Mouse (Mus musculus) urinary bladder, adult 2 months (tissue): ENCODE measurements around the gene Gars. TPM values are rescaled to one million over a fixed set of nuclear protein-coding genes. Genes with fewer than 3 reads are reported as not detected.

ENCODE experiments used
- DNase-seq: peaks from one replicate; pipeline ENCODE4 v3.0.0; 2022; ENCODE audit warnings: low spot score
- polyA plus RNA-seq: library from polyadenylated mRNA; depleted of rRNA; stranded (reverse); fragments of >200 nt; gene quantifications from 2 replicates; pipeline ENCODE4 v1.2.3, GENCODE M21; 2012

Gars gene
- polyA plus RNA-seq, 1 experiment = 57.9 TPM

DNA sequence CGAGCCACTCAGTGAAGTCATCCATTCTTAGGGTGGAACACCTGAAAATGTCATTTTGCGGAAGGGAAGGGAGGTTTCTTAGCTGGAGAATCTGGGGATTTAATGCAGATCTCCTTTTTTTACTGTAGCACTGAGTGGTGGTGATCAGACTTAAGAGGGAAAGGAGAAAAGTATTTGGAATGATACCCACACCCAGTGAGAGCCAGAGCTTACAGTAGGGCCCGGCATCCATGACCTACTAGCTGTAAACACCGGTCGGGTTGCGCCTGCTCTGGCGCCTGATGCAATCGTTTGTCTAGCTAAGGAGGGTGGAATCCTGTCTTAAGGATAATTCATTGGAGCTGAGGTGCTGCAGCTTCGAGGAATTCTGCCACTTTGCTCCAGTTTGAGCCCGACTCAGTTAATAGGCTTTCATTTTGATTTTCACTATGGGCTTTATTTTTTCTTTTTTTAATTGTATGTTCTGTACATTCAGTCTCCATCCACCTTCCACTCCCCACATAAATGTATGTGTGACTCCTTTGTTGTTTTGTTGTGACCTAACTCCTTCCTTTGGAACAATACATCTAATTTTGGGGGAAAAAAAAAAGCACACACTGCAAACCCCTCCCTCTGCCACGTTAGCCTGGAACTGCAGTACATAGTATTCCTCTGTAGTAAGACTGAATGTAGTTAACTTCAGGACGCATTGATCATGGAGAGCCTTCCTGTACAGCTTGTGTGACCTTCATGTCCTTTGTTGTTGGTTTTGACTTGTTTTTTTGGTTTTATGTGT is 1.1 kb downstream of the Gars start:
- no peak for DNase-seq

DNA sequence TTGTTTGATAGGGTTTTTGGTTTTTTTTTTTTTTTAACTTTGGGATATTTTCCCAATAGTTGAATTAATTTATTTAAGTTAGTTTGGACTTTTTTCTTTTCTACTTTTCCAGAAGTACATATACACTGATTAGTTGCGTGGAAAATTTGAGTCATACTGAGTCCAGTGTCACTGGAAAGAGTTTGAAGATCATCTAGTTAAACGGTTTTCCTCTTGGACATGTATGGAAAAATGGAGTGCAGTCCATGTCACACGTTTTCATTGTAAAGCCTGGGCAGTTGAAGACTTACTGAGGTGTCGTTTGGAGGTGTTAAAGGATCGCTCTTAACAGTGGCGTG is 1.6 kb downstream of the Gars start:
- DNase-seq = no peak

DNA sequence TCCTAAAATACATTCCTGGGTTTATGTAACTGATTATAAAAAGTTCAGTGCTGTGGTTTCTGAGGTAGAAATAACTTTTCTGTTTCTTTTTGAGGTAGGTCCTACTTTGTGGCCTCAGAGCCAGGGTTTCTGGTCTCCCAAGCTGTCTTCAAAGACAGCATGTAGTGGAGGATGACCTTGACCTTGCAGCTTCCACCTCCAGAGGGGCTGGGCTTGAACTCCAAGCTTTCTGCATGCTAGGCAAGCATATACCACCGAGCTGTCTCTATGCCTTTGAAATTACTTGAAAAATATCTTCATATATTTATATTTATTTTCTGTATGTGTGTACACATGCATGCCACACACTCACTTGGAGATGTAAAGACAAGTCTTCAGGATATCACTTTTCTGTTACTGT is 2.2 kb downstream of the Gars start:
- DNase-seq = no peak

- no peak for DNase-seq
Observed at GRCm38 (mm10) chr6:55043206-55043605, 5.4 kb downstream of the Gars start.

- no peak for DNase-seq
Observed at GRCm38 (mm10) chr6:55044542-55044941, 6.7 kb downstream of the Gars start.

GRCm38 (mm10) chr6:55045326-55045725 is 7.5 kb downstream of the Gars start:
- DNase-seq = no peak

DNA sequence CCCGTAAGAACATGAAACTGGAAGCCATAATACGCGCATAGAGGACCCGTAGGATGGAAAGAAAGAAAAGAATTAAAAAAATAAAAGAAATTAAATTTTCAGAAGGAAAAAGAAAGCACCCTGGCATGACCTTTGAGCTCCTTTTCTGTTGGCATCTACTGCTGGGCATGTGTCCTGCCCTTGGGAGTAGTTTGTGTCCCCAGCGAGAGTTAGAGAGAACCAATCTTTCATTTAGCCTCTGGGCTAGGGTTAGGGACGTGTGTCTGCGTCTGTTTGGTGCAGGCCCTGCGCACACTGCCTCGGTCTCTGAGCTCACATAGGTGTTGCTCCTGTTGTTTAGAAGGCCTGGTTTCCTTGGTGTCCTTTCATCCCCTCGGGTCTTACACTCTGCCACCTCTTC is 11.4 kb downstream of the Gars start:
- no peak for DNase-seq

DNA sequence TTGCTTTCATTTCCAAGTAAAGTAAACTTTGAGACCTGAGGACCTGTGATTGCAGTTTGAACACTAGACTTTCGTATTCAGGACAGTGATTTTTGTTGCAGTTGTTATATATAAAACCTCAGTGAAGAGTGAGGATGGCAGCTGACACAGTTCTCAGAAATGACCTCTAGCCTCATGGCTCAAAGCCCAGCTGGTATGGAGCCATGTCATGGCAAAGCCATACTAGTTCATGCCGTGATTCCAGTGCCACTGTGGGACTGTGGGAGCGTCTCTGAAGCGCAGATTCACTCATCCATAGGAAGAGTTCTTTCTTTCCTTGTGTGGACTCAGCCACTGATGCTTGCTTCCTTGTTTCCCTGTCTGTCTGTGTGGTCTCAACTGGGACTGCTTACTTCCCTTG is 16.7 kb downstream of the Gars start:
- no peak for DNase-seq

DNA sequence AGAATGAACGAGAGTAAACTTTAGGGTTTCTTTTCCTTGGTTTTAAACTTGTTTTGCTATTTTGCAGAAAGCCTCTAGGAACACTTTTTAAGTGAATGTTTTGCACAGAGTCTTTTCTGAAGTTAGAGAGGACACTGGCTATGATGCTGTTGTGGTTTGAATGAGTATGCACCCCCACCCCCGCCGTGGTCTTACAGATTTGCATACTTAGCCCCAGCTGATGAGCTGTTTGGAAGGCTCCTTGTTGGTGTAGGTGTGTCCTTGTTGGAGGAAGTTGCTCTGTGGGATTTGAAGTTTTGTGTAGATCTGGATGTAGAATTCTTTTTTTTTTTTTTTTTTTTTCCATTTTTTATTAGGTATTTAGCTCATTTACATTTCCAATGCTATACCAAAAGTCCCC is 19.6 kb downstream of the Gars start:
- DNase-seq = no peak

DNA sequence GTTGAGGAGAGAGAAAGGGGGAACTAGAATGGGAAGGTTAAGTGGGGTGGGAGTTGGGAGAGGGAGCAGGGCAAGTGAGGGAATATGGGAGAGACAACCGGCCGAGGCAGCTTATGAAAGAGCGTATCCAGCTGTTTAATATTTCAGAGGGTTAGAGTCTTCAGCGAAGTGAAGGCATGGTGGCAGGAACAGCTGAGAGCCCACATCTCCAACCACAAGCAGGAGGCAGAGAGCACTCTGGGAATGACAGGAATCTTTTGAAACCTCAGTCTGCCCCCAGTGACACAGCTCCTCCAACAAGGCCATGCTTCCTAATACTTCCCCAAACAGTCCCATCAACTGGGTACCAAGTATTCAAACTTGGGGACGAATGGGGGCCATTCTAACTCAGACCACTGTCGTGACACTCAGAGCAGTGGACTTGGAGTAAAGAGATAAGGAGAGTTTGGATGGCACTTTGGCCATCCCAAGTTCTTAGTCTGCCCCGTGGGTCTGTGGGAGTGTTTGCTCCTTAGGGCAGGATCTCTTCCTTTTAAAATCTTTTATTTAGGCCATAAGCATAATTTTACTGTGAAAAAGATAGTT is 22.5 kb downstream of the Gars start:
- DNase-seq = no peak

- no peak for DNase-seq
Observed at GRCm38 (mm10) chr6:55061328-55061727, 23.5 kb downstream of the Gars start.

- DNase-seq = no peak
Observed at GRCm38 (mm10) chr6:55062200-55062599, 24.4 kb downstream of the Gars start.

DNA sequence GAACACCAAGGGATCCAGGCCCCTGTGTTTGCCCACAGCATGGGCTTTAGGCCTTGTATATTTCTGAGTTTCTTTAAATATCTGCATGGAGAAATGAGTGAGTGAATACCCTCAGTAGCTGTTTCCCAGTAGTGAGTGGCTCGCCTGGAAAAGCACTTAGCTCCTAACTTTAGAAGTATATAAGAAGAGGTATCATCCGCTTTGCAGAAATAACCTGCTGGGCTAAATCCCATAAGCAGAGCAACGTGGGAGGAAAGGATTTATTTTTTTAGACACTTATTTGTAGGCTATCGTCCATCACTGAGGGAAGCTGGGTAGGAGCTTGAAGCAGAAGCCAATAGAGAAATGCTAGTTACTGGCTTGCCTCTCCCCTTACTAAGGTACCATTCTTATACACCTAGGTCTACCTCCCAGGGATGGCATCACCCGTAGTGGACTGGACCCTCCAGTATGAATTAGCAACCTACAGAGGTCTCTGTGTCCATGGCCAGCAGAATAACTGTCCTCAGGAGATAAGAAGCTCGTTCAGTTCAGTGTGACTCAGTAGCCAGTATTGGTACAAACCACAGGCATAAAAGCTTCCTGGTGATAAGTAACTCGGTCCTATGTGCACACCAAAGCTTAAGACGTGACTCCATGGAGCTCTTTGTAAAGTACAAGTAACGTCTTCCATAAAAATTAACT is 26.1 kb downstream of the Gars start:
- no peak for DNase-seq

GRCm38 (mm10) chr6:55064477-55064827 is 26.6 kb downstream of the Gars start:
- DNase-seq = no peak

DNA sequence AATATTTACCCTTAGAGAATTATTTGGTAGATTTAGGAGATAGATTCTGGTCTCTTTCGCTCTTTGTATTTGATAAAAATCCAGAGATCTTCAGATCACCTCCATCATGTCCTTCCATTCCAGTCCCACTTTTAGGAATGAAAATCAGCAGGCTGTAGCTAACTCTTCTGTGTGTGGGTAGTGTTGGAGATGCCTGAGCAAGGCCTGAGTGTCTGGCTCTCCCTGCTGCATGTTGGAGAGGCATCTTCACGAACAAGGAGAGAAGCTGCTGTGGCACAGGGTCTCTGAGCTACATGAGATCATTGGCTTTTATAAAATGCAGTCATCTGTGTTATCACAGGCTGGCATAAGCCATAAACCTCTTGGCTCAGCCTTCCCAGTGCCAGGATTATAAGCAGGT is 28.1 kb downstream of the Gars start:
- no peak for DNase-seq

DNA sequence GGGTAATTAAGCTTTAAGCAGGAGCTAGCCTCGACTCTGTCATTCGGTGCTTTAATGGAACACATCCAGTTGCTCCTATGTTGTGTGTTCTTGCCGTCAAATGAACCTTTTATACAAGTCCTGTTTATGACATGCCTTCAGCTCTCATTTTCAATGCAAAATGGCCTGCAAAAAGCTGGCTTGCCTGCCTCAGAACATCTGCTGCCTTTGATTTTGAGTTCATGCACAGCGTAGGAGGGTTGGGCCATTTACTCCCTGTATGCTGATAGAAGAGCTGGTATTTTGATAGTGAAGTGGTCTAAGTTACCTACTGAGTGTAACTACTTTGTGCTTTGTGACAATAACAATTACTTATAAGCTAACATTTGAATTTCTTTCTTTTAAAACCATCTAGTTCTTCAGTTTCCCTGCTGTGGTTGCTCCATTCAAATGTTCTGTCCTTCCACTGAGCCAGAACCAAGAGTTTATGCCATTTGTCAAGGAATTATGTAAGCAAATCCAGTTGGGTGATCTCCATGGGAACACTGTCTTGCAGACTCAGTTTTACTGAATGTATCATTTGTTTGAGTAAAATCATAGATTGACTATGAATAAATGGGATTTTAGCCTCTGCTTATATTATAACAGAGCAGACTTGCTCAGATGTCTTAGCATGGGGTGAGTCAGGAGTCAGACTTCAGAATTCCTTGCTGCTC is 38.9 kb downstream of the Gars start:
- DNase-seq = no peak

- no peak for DNase-seq
Observed at GRCm38 (mm10) chr6:55081379-55081778, 43.6 kb downstream of the Gars start.

GRCm38 (mm10) chr6:55082261-55083051 is 44.6 kb downstream of the Gars start:
- no peak for DNase-seq

DNA sequence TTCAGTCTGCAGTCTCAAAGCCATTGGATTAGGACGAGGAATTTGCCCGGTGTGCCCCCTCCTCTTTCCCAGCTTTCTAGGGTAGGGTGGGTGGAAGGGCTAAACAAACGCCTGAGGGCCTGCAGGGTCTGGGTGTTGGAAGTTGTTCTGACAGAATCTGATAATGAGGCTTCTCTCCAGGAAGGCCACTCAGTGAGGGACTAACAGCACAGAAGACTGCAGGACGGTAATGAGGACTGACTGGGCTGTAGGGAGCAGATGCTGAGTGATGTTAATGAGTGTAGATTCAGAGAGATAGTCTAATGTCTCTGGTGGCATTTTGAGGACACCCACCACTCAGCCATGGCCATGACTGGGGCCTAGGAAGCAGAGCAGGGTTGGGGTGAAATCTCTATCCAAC is 49.5 kb downstream of the Gars start:
- DNase-seq = no peak

- DNase-seq = no peak
Observed at GRCm38 (mm10) chr6:55090639-55091038, 52.8 kb downstream of the Gars start.

DNA sequence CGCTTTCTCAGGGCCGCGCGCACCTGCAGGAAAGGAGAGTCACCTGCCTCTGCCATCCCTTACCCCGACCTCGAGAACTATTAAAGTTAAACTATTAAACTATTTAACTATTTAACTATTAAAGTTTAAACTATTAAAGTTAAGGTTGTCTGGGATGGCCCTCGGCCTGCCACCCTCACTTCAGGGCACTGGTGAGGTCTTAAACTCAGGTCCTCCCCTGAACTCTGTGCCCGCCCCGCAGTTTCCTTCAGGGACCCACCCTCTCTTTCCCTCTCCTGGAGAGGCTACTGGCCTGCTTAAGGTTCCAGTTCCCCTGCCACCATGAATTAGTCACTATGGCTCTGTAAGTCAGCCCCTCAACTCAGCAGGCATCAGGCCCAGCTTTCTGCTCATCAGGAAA is 53.6 kb downstream of the Gars start:
- no peak for DNase-seq
